Mouse (Mus musculus): ENCODE results near the gene Tmem132b.

Tmem132b gene

DNA sequence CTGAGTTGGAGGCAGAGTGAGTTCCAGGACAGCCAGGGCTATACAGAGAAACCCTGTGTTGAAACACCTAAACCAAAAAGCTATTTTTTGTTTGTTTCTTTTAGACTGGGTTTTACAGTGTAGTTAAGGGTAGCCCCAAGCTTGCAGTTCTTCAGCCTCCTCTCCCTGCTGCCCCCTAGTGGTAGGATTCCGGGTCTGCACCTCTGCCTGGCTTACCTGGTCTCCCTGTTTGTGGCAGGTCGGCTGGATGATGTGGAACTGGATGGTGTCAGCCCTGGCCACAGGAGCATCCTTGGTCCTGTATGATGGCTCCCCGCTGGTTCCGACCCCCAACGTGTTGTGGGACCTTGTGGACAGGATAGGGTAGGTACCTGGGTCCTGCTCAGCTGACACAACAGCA is 22.0 kb upstream of the Tmem132b start:
- in situ Hi-C loops (cut with MboI; ENCODE audit: low sequenced_read_pairs) = no loop called here

DNA sequence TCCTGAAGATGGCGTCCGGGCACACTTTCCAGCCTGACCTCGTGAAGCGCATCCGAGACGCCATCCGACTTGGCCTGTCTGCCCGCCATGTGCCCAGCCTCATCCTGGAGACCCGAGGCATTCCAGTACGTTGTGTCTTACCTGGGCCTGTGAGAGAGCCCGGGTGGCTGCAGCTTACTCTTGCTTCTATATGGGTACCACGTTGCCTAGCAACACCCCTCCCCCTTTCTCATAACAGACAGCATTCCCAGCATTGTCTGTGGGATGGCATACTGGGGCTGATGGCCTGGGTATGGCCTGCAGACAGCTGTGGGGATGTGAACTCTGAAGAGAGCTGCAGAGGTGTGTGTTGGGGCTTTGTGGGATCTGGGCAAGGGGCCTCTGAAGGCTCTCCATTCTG is 16.6 kb upstream of the Tmem132b start:
- in situ Hi-C loops (cut with MboI; ENCODE audit: low sequenced_read_pairs) = no loop called here

DNA sequence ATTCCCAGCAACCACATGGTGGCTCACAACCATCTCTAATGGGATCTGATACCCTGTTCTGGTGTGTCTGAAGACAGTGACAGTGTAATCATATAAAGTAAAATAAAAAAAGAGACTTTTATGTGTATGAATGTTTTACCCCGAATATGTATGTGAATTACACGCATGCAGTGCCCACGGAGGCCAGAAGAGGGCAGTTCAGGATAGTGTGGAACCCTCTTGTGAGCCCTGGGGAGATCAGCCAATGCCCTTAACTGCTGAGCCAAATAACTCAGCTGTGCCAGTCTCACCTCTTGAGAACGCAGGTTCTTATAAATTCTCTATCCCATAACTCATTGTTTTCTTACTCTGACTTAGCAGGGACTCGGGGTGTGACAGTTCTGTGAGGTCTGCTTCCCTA is 12.9 kb upstream of the Tmem132b start:
- in situ Hi-C loops (cut with MboI; ENCODE audit: low sequenced_read_pairs) = no loop called here

DNA sequence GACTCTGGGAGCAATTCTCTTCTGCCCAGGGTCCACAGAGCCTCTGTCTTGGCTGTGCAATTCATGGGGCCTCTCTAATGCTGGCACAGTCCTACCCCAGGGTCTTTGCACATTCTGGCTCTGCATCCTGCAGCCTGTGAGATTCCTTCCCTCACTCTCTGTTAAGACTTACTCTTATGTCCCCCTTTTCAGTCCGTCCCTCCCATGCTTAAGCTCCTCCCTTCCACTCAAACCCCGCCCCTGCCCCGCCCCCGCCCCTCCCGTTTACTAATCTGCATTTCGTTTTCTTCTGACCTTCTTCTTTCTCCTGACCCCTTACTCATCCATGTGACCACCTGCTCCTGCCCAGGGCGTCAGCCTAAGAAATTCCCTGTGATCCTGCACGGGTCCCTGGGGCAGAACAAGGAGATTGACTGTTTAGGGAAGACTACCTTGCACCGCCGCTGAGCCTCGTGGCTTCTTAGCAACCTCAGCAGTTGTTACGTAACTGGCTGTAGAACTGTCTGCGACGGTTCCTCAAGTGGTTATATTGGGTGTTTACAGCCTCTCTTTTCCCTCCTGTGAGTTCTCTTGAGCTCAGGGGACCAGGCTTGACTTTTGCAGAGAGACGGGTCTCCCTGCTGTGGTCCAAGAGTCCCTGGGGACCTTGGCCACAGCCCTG is 10.5 kb upstream of the Tmem132b start:
- in situ Hi-C loops (cut with MboI; ENCODE audit: low sequenced_read_pairs) = no loop called here

DNA sequence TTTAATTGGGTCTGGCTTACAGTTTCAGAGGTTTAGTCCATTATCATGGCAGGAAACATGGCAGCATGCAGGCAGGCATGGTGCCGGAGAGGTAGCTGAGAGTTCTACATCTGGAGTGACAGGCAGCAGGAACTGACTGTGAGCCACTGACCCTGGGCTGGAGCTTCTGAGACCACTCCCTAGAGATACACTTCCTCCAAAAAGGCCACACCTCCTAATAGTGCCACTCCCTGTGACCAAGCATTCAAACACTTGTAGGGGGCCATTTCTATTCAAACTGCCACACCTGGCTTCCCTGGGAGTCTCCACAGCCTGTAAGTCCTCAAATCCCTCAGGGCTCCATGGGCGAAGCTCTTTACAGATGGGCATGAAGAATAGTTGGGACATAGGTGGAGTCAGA is 8.2 kb upstream of the Tmem132b start:
- in situ Hi-C loops (cut with MboI; ENCODE audit: low sequenced_read_pairs) = no loop called here

DNA sequence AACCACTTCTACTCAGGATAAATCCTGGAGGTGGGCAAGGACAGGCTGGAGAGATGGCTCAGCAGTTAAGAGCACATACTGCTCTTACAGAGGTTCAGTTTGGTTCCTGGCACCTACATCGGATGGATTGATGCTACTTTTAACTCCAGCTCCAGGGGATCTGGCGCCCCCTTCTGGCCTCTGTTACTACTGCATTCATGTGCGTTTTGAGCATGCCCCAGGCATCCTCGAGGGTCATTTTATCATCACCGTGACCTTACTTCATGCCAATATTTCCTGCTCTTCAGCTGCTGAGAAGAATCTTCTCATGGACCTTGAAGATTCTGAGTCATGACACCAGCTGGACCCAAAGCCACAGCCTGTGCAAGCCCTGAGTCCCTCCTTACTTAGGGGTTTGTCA is 6.1 kb upstream of the Tmem132b start:
- in situ Hi-C loops (cut with MboI; ENCODE audit: low sequenced_read_pairs) = no loop called here

DNA sequence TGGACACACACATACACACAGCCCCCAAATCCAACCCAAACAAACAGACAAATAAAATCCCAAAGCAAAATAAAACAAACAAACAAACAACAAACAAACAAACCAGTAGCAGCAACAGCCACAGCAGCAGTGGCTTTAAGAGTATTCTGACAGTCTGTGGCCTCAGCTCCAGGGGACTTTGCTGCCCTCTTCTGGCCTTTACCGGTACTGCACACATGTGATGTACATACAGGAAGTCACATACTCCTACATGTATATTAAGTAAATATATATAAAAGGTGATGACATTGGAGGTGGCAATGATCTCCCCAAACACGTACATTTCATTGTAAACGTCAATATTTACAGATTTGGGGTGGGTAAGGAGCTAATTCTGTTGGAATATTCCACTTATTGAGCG is 5.1 kb upstream of the Tmem132b start:
- in situ Hi-C loops (cut with MboI; ENCODE audit: low sequenced_read_pairs) = no loop called here

DNA sequence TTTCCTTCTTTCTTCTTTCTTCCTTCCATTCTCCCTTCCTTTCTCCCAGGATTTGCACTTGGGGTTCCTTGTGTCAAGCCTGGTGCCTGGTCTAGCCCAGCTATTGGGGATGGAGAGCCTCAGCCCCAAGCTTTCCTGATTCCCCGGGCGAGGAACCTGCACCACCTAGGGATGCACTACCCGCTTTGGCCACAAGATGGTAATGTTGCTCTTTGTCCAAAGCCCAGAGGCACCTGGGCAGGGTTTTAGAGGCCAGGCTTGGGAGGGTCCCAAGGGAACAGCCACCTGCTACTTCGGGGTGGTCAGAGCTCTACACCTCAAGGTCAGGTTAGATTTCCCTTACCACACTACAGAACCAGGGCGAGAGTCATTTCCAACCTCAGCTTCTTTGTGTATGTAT is 2.5 kb upstream of the Tmem132b start:
- in situ Hi-C loops (cut with MboI; ENCODE audit: low sequenced_read_pairs) = no loop called here

DNA sequence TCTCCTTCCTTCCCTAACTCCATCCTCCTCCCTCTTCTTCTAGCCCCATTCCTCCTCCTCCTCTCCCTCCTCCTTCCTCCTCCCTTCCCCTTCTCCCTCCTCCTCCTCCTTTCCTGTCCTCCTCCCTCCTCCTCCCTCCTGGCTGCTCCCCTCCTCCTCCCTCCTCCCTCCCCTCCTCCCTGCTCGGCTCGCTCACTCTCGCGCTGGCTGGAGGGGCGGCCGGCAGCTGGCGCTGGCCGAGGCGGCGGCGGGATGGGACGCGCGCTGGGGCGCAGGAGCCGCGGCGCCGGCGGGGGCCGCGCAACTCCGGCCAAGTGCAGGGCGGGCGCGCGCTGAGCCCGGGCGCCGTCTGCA is 594 bp downstream of the Tmem132b start:
- in situ Hi-C loops (cut with MboI; ENCODE audit: low sequenced_read_pairs) = no loop called here

DNA sequence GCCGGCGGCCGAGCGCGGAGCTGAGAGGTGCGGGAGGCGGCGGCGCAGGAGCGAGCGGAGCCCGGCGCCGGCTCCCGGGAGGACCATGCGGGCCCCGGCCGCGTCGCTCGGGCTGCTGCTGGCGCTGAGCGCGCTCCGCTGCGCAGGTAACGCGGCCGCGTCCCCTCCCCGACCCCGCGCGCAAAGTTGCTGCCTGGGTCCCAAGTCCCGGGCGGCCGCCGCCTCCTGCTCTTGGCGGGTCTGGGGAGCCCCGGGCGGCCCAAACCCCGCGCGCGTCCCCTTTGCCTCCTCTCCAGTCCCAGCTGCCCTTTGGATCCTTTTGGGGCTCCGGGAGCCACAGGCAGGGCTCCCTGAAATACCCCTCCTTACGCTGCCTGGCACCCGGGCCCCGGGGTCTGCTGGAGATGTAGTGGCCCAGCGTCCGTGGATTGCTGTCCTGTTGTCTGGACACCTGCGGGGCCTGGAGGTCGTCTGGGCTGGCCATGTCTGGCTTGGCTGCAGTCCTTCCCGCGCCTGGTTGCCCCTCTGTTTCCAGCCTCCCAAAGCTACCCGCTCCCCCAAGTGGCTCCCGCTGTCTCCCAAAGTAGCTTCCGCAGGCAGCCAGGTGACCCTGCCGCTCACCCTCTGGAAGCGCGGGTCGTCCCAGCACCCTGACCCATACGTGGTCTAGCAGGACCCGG is 1.1 kb downstream of the Tmem132b start:
- in situ Hi-C loops (cut with MboI; ENCODE audit: low sequenced_read_pairs) = no loop called here

DNA sequence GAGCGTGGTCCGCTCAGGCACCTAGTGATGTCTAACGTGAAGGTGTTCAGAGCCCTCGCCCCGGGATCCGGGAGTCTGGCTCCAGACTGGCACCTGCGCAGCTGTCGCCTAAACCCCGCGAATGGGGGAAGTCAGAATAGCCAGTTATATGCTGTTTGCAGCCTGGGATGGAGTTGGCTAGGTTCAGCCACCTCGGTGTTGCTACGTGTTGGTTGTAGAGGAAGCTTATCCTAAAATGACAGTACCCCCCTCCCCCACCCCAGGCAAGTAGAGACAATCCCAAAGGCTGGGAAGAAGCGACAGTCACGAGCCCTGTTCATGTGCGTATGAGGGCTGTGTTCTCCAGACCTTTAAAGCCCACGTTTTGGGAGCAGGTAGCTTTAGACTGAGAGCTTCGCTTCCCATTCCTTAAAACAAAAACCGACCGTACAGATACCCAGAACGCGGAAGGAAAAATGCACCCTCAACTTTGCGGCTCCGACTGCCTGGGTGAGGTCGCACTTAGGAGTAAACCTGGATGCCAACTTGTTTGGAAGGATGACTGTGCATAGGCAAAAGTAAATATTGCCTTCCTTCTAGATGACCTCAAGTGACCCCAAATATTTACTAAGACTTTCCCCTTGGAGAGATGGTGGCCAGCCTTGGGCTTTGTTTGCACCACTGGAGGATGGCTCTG is 1.8 kb downstream of the Tmem132b start:
- in situ Hi-C loops (cut with MboI; ENCODE audit: low sequenced_read_pairs) = no loop called here

DNA sequence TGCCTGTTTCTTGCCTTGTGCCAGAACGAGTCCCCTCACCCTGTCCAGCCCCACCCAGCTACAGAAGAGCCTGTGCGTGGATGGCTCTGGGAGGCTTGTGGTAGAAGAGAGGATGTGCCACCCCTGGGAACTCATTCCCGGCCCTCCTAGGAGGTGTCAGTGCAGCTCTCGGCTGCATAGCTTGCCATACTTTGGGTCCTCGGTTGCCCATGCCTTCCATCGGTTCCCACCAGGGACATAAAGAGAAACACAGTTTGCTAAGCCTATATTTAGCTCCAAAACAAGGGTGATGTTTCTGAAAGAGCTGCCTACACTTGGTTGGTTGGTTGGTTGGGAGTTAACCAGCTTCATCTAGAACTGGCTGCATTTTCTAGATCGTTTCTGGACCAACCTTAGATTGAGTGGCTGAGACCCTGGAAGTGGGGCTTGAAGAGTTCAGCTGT is 2.6 kb downstream of the Tmem132b start:
- in situ Hi-C loops (cut with MboI; ENCODE audit: low sequenced_read_pairs) = no loop called here

DNA sequence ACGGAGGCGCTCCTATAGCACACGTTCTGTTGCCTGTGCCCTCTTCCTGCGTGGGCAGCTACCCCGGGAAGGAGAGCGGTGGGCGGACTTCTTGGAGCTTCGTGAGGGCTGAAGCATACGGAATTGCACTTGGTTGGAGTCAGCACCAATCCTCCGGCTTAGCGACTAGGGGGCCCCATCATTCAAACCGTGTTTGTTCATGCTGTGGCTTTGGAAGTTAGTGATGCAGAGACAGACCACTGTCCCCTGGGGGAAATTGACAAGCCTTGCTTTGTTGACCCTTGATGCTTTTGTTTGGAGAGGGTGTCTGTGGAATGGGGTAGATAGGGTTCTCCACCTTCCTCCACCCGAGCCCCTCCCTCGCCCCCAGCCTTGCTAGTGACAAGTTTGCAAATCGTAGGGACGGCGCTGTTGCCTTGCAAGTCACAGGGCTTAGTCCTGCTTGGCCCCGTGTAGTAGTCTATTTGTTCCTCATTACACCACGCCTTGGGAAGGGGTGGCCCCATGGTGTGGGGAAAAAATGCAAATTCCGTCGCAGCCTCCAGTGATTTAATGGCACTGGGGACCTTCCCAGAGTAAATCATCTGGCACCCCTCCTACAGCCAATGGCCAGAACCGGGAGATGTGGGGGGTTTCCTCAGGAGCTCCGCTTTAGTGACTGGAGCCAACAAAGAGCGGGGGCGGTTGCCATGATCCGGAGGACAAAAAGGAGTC is 3.2 kb downstream of the Tmem132b start:
- in situ Hi-C loops (cut with MboI; ENCODE audit: low sequenced_read_pairs) = no loop called here

DNA sequence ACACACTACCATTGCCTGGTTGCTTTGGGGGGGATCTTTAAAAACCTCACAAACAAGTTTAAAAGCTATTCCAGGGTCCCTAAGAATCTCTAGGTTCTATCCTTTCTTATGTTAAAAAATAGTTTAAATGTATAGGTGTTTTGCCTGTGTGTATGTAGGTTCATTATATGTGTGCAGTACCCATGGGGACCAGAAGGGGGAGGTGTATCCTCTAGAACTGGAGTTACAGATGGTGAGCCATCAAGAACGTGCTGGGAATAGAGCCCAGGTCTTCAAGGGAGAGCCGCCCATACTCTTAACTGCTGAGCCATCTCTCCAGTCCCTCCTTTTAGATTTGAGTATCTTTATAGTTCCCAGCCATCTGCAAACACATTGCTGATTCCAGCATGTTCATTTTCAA is 13.5 kb downstream of the Tmem132b start:
- in situ Hi-C loops (cut with MboI; ENCODE audit: low sequenced_read_pairs) = no loop called here

DNA sequence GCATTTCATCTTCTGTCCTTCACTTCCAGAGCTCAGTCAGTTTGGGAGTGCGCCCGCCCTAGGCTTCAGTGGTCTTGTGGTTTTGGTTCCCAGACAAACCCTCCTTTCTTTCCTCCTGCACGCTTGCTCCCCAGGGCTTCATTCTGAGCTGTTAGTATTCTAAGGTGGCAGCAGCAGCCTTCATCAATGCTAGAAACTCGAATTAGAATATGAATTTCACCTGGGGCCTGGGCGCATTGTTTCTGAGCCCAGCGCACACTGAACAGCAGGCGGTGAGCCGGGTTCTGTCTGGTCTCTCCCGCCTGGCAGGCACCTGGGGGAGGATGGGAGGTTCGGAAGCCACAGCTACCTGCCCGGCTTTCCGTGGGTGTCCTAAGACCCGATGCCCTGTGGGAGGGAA is 14.7 kb downstream of the Tmem132b start:
- in situ Hi-C loops (cut with MboI; ENCODE audit: low sequenced_read_pairs) = no loop called here

DNA sequence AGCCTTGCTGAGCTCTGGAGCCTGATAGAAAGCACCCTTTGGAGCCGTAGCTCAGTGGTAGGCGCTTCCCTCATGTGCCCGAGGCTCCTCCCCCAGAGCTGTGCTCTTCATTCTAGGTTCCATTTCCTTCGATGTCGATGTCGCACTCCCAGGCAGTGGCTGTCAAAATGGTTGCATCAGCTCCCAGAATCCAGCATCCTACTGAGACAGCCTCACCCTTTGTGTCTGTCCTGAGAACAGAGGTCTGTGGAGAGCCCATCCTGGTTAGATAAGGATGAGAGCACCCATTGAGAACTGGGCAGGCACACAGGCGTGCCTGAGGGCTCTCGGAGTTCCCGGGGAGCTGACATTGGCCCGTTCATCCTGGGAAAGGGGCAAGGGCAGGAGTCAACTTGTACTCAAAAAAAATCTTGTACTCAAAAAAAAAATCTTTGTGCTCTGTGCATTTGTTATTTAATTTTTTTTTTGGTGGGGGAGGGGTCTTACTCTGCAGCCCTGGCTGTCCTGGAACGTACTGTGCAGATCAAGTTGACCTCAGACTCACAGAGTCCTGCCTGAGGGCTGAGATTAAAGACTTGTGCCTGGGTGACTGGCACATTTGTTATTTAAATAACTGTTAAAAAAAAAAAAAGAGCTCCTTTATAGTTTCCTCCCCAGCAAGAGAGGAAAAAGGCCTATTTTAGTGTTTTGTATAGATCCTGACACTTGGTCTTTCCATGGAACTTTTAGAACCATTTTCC is 18.3 kb downstream of the Tmem132b start:
- in situ Hi-C loops (cut with MboI; ENCODE audit: low sequenced_read_pairs) = no loop called here

DNA sequence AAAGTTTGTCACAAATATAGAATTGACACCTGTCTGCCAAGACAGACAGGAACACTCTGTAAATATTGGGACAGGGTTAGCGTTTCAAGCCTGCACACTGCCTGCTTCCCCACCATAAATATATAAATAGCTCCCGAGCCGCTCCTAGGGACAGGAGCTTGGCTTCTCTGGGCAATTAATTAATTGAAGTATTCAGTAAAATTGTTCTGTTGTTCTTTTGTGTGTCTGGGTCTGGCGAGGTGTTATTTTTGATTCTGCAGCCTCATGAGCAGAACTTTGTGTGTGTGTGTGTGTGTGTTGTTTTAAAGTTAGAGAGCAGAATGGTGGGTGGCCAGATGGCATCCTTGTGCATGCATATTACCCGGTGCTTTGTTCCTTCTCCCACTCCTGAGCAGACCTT is 24.2 kb downstream of the Tmem132b start:
- in situ Hi-C loops (cut with MboI; ENCODE audit: low sequenced_read_pairs) = no loop called here

DNA sequence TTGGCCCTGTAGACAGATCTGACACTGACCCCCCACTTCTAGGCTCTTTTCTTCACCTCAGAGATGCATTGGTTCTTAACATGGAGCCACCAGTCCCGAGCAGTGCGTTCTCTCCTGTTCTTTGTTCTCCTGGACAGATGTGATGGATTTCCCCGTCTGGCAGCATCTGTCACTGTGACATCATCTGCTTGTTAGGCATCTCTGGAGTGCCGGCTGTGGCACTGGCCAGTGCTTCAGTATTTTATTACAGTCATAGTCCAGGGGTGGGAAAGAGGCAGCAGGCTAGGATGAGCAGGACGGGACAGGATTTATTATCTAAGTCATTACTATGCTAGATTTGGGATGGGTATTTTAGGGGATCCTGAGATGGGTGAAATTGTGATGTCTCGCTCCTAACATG is 31.9 kb downstream of the Tmem132b start:
- in situ Hi-C loops (cut with MboI; ENCODE audit: low sequenced_read_pairs) = no loop called here

DNA sequence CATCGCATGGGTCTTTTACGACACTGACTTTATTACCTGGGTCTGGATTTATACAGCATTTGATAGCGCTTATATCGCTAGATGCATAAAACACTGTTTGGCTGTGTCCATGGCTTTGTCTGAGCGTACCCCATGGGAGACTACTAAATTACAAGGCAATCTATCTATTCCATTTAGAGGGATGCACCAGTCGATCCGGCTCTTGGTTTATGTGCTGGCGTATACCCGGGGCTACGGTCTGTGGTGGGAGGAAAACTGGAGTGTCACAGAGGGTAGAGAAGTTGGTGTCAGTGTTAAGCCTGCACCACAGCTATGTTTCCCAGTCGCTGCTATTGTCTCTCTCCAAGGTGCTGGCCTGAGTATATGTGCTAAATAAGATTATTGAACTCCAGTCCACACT is 34.2 kb downstream of the Tmem132b start:
- in situ Hi-C loops (cut with MboI; ENCODE audit: low sequenced_read_pairs) = no loop called here

DNA sequence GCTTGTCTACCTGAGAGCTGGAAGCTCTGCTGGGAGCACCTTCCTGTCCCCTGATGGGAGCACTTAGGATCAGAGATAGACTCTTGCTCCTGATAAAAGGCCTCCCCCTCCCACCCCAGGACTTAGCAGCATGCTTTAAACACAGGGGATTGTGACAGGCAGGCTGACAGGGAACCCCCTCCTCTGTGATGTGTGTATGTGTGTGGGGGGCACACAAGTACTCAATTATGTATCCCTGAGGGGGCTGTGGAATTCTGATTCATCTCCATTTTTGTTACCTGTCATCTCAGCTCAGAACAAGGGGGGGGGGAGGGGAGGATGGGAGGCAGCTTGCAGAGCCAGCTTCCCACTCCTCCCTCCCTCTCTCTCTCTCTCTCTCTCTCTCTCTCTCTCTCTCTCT is 36.9 kb downstream of the Tmem132b start:
- in situ Hi-C loops (cut with MboI; ENCODE audit: low sequenced_read_pairs) = no loop called here

DNA sequence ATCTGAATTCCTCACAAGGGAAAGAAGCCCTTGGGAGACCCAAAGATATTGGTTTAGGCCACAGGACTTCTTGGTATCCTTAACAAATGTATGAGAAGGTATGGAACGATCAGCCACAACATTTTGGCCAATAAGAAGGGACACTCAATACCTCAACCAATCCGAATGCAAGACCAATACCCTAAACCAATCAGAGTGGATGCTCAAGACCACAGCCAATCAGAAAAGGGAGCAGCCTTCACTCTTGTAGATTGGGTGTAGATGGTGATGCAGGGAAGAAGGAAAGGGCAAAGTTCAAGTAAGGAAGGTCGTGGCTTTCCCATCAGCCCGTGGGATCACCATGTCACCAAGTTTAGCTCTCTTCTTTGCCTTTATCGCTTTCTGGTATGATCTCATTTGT is 40.4 kb downstream of the Tmem132b start:
- in situ Hi-C loops (cut with MboI; ENCODE audit: low sequenced_read_pairs) = no loop called here

Data from CH12F3 (cell line).